Mouse (Mus musculus): Measurements from ENCODE around the gene Gm10563. TPM values are rescaled to one million over a fixed set of nuclear protein-coding genes. Genes with fewer than 3 reads are reported as not detected.

The Gm10563 gene
- polyA plus RNA-seq, 2 experiments = not detected

- no peak overlapping the region for H3K27ac ChIP-seq
- peaks cover 10 to 29% of the 10 kb centered on the region in 2 experiments; a peak in 3 of 4 replicates for H3K4me1 ChIP-seq (replicated peaks; ENCODE audit: control insufficient read depth in 2 of 2, insufficient read depth in 2 of 2, low read length in 1 of 2)
- WGBS (ENCODE audit: insufficient replicate concordance) = 77% methylated on average over 6 of the region's 6 CpGs
- no peaks in the 10 kb centered on the region for H3K9me3 ChIP-seq (ENCODE audit: control insufficient read depth, low read length)
- DNase-seq (ENCODE audit: low read depth in 3 of 3, low spot score in 3 of 3) = no peak
- no peak overlapping the region for H3K4me2 ChIP-seq (ENCODE audit: low read depth)
- no peak overlapping the region for H3K4me3 ChIP-seq (ENCODE audit: insufficient read depth in 1 of 2, low read depth in 2 of 2, low read length in 2 of 2)
- H3K36me3 ChIP-seq (replicated peaks; ENCODE audit: control insufficient read depth, insufficient read depth, low read depth) = no peaks in the 10 kb centered on the region
- no peaks in the 10 kb centered on the region for H3K27me3 ChIP-seq (ENCODE audit: control insufficient read depth, insufficient read depth, low read length)
- ATAC-seq (ENCODE audit: insufficient read depth) = no peak
- no peak overlapping the region for H3K9ac ChIP-seq (replicated peaks)
- TF ChIP-seq EP300 (IDR thresholded peaks at IDR 0.05; ENCODE audit: low read depth) (no peak), CTCF (IDR thresholded peaks at IDR 0.05; ENCODE audit: low read depth) (no peak)
Measured at GRCm38 (mm10) chr4:155569818-155570217, 75.4 kb downstream of the Gm10563 start.

DNA sequence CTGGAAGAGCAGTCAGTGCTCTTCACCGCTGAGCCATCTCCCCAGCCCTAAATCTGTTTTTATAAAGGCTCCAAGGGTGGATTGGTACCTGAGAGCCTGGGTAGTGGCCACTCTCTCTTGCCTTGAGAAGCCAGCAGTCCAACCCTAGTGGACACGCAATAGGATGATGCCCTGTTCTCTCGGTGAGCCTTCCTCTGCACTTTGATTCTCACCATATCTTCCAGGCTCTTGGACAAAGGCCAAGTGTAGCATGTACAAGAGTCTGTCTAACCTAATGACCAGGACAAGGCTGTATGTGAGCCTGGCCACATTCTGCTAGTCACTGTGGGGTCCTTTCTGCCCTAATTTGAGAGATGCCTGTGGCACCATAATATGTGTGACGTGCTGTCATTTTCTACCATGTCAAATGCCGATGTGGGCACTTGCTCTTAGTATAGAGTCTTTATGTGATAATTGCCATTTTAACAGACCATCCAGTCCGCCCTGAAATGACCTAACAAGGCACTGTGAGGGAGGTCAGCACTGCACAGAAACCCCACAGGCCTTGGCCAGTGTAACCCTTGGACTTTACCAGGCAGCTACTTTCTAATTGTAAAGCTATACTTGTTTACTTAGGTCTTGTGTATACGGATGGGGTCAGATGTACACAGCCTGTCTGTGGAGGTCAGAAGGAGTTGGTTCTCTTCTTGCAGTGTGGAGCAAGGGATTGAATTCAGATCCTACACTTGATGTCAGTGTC lies 76.4 kb downstream of the Gm10563 start:
- 69% methylated on average over 7 of the region's 7 CpGs for WGBS (ENCODE audit: insufficient replicate concordance)
- no peak for DNase-seq (ENCODE audit: low read depth in 3 of 3, low spot score in 3 of 3)
- no peaks in the 10 kb centered on the region for H3K36me3 ChIP-seq (replicated peaks; ENCODE audit: control insufficient read depth, insufficient read depth, low read depth)
- peaks cover 10 to 33% of the 10 kb centered on the region in 2 experiments; a peak in 3 of 4 replicates for H3K4me1 ChIP-seq (replicated peaks; ENCODE audit: control insufficient read depth in 2 of 2, insufficient read depth in 2 of 2, low read length in 1 of 2)
- peak overlapping the region; percentile 26 for H3K4me2 ChIP-seq (ENCODE audit: low read depth)
- H3K27me3 ChIP-seq (ENCODE audit: control insufficient read depth, insufficient read depth, low read length) = no peaks in the 10 kb centered on the region
- TF ChIP-seq EP300 (IDR thresholded peaks at IDR 0.05; ENCODE audit: low read depth) (no peak), CTCF (IDR thresholded peaks at IDR 0.05; ENCODE audit: low read depth) (no peak)
- H3K9ac ChIP-seq (replicated peaks) = no peak overlapping the region
- peak; percentile 35; the same call in 1 of the 2 replicates for ATAC-seq (ENCODE audit: insufficient read depth)
- no peak overlapping the region for H3K27ac ChIP-seq
- no peak overlapping the region for H3K4me3 ChIP-seq (ENCODE audit: insufficient read depth in 1 of 2, low read depth in 2 of 2, low read length in 2 of 2)
- H3K9me3 ChIP-seq (ENCODE audit: control insufficient read depth, low read length) = no peaks in the 10 kb centered on the region

DNA sequence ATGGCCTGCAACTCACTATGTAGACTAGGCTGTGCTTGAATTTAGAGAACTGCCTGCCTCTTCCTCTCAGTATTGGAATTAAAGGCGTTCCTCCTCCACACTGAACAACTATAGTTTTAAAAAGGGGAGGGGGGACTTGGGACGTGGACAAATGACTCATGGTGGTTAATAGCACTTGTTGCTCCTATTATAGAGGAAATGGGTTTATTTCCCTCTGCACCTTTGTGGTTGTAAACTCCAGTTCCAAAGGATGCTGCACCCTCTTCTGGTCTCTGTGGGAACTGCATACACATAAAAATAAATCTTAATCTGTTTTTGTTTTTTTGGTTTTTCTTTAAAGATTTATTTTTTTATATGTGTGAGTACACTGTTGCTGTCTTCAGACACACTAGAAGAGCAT lies 77.0 kb downstream of the Gm10563 start:
- Histone ChIP-seq H3K27me3 (ENCODE audit: control insufficient read depth, insufficient read depth, low read length) (no peaks in the 10 kb centered on the region), H3K9me3 (ENCODE audit: control insufficient read depth, low read length) (no peaks in the 10 kb centered on the region), H3K4me1 (replicated peaks; ENCODE audit: control insufficient read depth in 2 of 2, insufficient read depth in 2 of 2, low read length in 1 of 2) (peaks cover 10 to 32% of the 10 kb centered on the region in 2 experiments; a peak in 3 of 4 replicates), H3K9ac (replicated peaks) (no peak overlapping the region), H3K36me3 (replicated peaks; ENCODE audit: control insufficient read depth, insufficient read depth, low read depth) (no peaks in the 10 kb centered on the region), H3K27ac (no peak overlapping the region), H3K4me2 (ENCODE audit: low read depth) (no peak overlapping the region; the same call in 1 of the 2 replicates), H3K4me3 (ENCODE audit: insufficient read depth in 1 of 2, low read depth in 2 of 2, low read length in 2 of 2) (no peak overlapping the region)
- 11% methylated on average over 2 of the region's 2 CpGs for WGBS (ENCODE audit: insufficient replicate concordance)
- DNase-seq (ENCODE audit: low read depth in 3 of 3, low spot score in 3 of 3) (no peak), ATAC-seq (ENCODE audit: insufficient read depth) (no peak)
- TF ChIP-seq EP300 (IDR thresholded peaks at IDR 0.05; ENCODE audit: low read depth) (no peak), CTCF (IDR thresholded peaks at IDR 0.05; ENCODE audit: low read depth) (peak; percentile 74)

- no peak for ATAC-seq (ENCODE audit: insufficient read depth)
- Histone ChIP-seq H3K36me3 (replicated peaks; ENCODE audit: control insufficient read depth, insufficient read depth, low read depth) (no peaks in the 10 kb centered on the region), H3K27me3 (ENCODE audit: control insufficient read depth, insufficient read depth, low read length) (no peaks in the 10 kb centered on the region), H3K4me2 (ENCODE audit: low read depth) (peak overlapping the region; percentile 15; the same call in 1 of the 2 replicates), H3K4me1 (replicated peaks; ENCODE audit: control insufficient read depth in 2 of 2, insufficient read depth in 2 of 2, low read length in 1 of 2) (peaks cover 16 to 40% of the 10 kb centered on the region in 2 experiments), H3K27ac (no peak overlapping the region), H3K9me3 (ENCODE audit: control insufficient read depth, low read length) (no peaks in the 10 kb centered on the region), H3K4me3 (ENCODE audit: insufficient read depth in 1 of 2, low read depth in 2 of 2, low read length in 2 of 2) (no peak overlapping the region), H3K9ac (replicated peaks) (no peak overlapping the region)
- no peak for TF ChIP-seq CTCF (IDR thresholded peaks at IDR 0.05; ENCODE audit: low read depth)
- no peak for TF ChIP-seq EP300 (IDR thresholded peaks at IDR 0.05; ENCODE audit: low read depth)
- WGBS (ENCODE audit: insufficient replicate concordance) = 69% methylated on average over 8 of the region's 8 CpGs
- DNase-seq (ENCODE audit: low read depth in 3 of 3, low spot score in 3 of 3) = no peak
Measured at GRCm38 (mm10) chr4:155566555-155566954, 78.7 kb downstream of the Gm10563 start.

Other genes starting within 250 kb of the Gm10563 start
- 0.02 TPM in 1 of 2 replicates, not detected in the other for gene Gabrd, start 247.3 kb downstream of the Gm10563 start, polyA plus RNA-seq (2012; rRNA removed)
- gene Gabrd, start 247.3 kb downstream of the Gm10563 start, polyA plus RNA-seq (2014; fragmentation: Nextera tagmentation; extraction: Ambion mirVana) = not detected in 2 replicates
- gene Cfap74, start 236.2 kb downstream of the Gm10563 start, polyA plus RNA-seq (2012; rRNA removed) = 0.03 and 0.08 TPM in 2 replicates
- gene Cfap74, start 236.2 kb downstream of the Gm10563 start, polyA plus RNA-seq (2014; fragmentation: Nextera tagmentation; extraction: Ambion mirVana) = 0.08 TPM in 1 of 2 replicates, not detected in the other
- not detected in 2 replicates for gene Tmem52, start 176.3 kb downstream of the Gm10563 start, polyA plus RNA-seq (2012; rRNA removed)
- not detected in 2 replicates for gene Tmem52, start 176.3 kb downstream of the Gm10563 start, polyA plus RNA-seq (2014; fragmentation: Nextera tagmentation; extraction: Ambion mirVana)
- gene Gnb1, start 154.0 kb downstream of the Gm10563 start, polyA plus RNA-seq (2012; rRNA removed) = 92.8 and 127 TPM in 2 replicates
- gene Gnb1, start 154.0 kb downstream of the Gm10563 start, polyA plus RNA-seq (2014; fragmentation: Nextera tagmentation; extraction: Ambion mirVana) = 98.7 and 108 TPM in 2 replicates
- 32.0 and 32.2 TPM in 2 replicates for gene Nadk, start 83.0 kb downstream of the Gm10563 start, polyA plus RNA-seq (2012; rRNA removed)
- 40.2 and 48.4 TPM in 2 replicates for gene Nadk, start 83.0 kb downstream of the Gm10563 start, polyA plus RNA-seq (2014; fragmentation: Nextera tagmentation; extraction: Ambion mirVana)
- 4.1 and 4.2 TPM in 2 replicates for gene Slc35e2, start 44.0 kb downstream of the Gm10563 start, polyA plus RNA-seq (2012; rRNA removed)
- gene Slc35e2, start 44.0 kb downstream of the Gm10563 start, polyA plus RNA-seq (2014; fragmentation: Nextera tagmentation; extraction: Ambion mirVana) = 6.7 and 7.9 TPM in 2 replicates
- gene Cdk11b, start 20.6 kb downstream of the Gm10563 start, polyA plus RNA-seq (2012; rRNA removed) = 12.6 and 21.4 TPM in 2 replicates
- gene Cdk11b, start 20.6 kb downstream of the Gm10563 start, polyA plus RNA-seq (2014; fragmentation: Nextera tagmentation; extraction: Ambion mirVana) = 16.3 and 19.4 TPM in 2 replicates
- gene Mmp23, start 8.0 kb upstream of the Gm10563 start, polyA plus RNA-seq (2012; rRNA removed) = 3.4 and 5.4 TPM in 2 replicates
- gene Mmp23, start 8.0 kb upstream of the Gm10563 start, polyA plus RNA-seq (2014; fragmentation: Nextera tagmentation; extraction: Ambion mirVana) = 2.8 TPM in 2 replicates
- 4.8 and 4.9 TPM in 2 replicates for gene Mib2, start 23.8 kb upstream of the Gm10563 start, polyA plus RNA-seq (2012; rRNA removed)
- 1.8 and 1.9 TPM in 2 replicates for gene Mib2, start 23.8 kb upstream of the Gm10563 start, polyA plus RNA-seq (2014; fragmentation: Nextera tagmentation; extraction: Ambion mirVana)
- 0.58 and 0.87 TPM in 2 replicates for gene Fndc10, start 48.9 kb upstream of the Gm10563 start, polyA plus RNA-seq (2012; rRNA removed)
- 0.10 and 0.15 TPM in 2 replicates for gene Fndc10, start 48.9 kb upstream of the Gm10563 start, polyA plus RNA-seq (2014; fragmentation: Nextera tagmentation; extraction: Ambion mirVana)
- gene Ssu72, start 59.4 kb upstream of the Gm10563 start, polyA plus RNA-seq (2012; rRNA removed) = 38.6 and 39.5 TPM in 2 replicates
- 53.9 and 56.9 TPM in 2 replicates for gene Ssu72, start 59.4 kb upstream of the Gm10563 start, polyA plus RNA-seq (2014; fragmentation: Nextera tagmentation; extraction: Ambion mirVana)
- 0.06 and 0.17 TPM in 2 replicates for gene Tmem240, start 89.4 kb upstream of the Gm10563 start, polyA plus RNA-seq (2012; rRNA removed)
- 0.06 TPM in 1 of 2 replicates, not detected in the other for gene Tmem240, start 89.4 kb upstream of the Gm10563 start, polyA plus RNA-seq (2014; fragmentation: Nextera tagmentation; extraction: Ambion mirVana)
- 28.7 and 41.8 TPM in 2 replicates for gene Atad3a, start 115.7 kb upstream of the Gm10563 start, polyA plus RNA-seq (2012; rRNA removed)
- gene Atad3a, start 115.7 kb upstream of the Gm10563 start, polyA plus RNA-seq (2014; fragmentation: Nextera tagmentation; extraction: Ambion mirVana) = 31.2 and 38.7 TPM in 2 replicates
- gene Vwa1, start 129.3 kb upstream of the Gm10563 start, polyA plus RNA-seq (2012; rRNA removed) = 0.13 and 0.15 TPM in 2 replicates
- gene Vwa1, start 129.3 kb upstream of the Gm10563 start, polyA plus RNA-seq (2014; fragmentation: Nextera tagmentation; extraction: Ambion mirVana) = 0.14 and 0.19 TPM in 2 replicates
- gene Tmem88b, start 140.5 kb upstream of the Gm10563 start, polyA plus RNA-seq (2012; rRNA removed) = 0.28 and 0.32 TPM in 2 replicates
- gene Tmem88b, start 140.5 kb upstream of the Gm10563 start, polyA plus RNA-seq (2014; fragmentation: Nextera tagmentation; extraction: Ambion mirVana) = 0.04 and 0.11 TPM in 2 replicates
- 0.02 and 0.03 TPM in 2 replicates for gene Ankrd65, start 145.0 kb upstream of the Gm10563 start, polyA plus RNA-seq (2012; rRNA removed)
- gene Ankrd65, start 145.0 kb upstream of the Gm10563 start, polyA plus RNA-seq (2014; fragmentation: Nextera tagmentation; extraction: Ambion mirVana) = not detected in 2 replicates
- 41.6 and 62.8 TPM in 2 replicates for gene Mrpl20, start 157.5 kb upstream of the Gm10563 start, polyA plus RNA-seq (2012; rRNA removed)
- gene Mrpl20, start 157.5 kb upstream of the Gm10563 start, polyA plus RNA-seq (2014; fragmentation: Nextera tagmentation; extraction: Ambion mirVana) = 197 and 200 TPM in 2 replicates
- gene Ccnl2, start 167.1 kb upstream of the Gm10563 start, polyA plus RNA-seq (2012; rRNA removed) = 43.3 and 65.8 TPM in 2 replicates
- gene Ccnl2, start 167.1 kb upstream of the Gm10563 start, polyA plus RNA-seq (2014; fragmentation: Nextera tagmentation; extraction: Ambion mirVana) = 51.2 and 57.2 TPM in 2 replicates
- 67.4 and 77.0 TPM in 2 replicates for gene Aurkaip1, start 185.9 kb upstream of the Gm10563 start, polyA plus RNA-seq (2012; rRNA removed)
- gene Aurkaip1, start 185.9 kb upstream of the Gm10563 start, polyA plus RNA-seq (2014; fragmentation: Nextera tagmentation; extraction: Ambion mirVana) = 117 and 120 TPM in 2 replicates
- 5.4 and 6.2 TPM in 2 replicates for gene Mxra8, start 194.3 kb upstream of the Gm10563 start, polyA plus RNA-seq (2012; rRNA removed)
- 3.9 and 4.9 TPM in 2 replicates for gene Mxra8, start 194.3 kb upstream of the Gm10563 start, polyA plus RNA-seq (2014; fragmentation: Nextera tagmentation; extraction: Ambion mirVana)
- gene Dvl1, start 202.0 kb upstream of the Gm10563 start, polyA plus RNA-seq (2012; rRNA removed) = 20.9 and 24.5 TPM in 2 replicates
- 2.8 and 3.9 TPM in 2 replicates for gene Dvl1, start 202.0 kb upstream of the Gm10563 start, polyA plus RNA-seq (2014; fragmentation: Nextera tagmentation; extraction: Ambion mirVana)
- gene Tas1r3, start 218.0 kb upstream of the Gm10563 start, polyA plus RNA-seq (2012; rRNA removed) = 0.08 and 0.09 TPM in 2 replicates
- gene Tas1r3, start 218.0 kb upstream of the Gm10563 start, polyA plus RNA-seq (2014; fragmentation: Nextera tagmentation; extraction: Ambion mirVana) = 0.04 and 0.06 TPM in 2 replicates
- 5.6 and 6.6 TPM in 2 replicates for gene Cptp, start 224.0 kb upstream of the Gm10563 start, polyA plus RNA-seq (2012; rRNA removed)
- gene Cptp, start 224.0 kb upstream of the Gm10563 start, polyA plus RNA-seq (2014; fragmentation: Nextera tagmentation; extraction: Ambion mirVana) = 7.6 and 9.4 TPM in 2 replicates
- gene Ints11, start 224.1 kb upstream of the Gm10563 start, polyA plus RNA-seq (2012; rRNA removed) = 16.7 and 22.1 TPM in 2 replicates
- gene Ints11, start 224.1 kb upstream of the Gm10563 start, polyA plus RNA-seq (2014; fragmentation: Nextera tagmentation; extraction: Ambion mirVana) = 34.0 and 34.6 TPM in 2 replicates
- 16.8 and 19.4 TPM in 2 replicates for gene Pusl1, start 246.4 kb upstream of the Gm10563 start, polyA plus RNA-seq (2012; rRNA removed)
- 12.9 and 14.9 TPM in 2 replicates for gene Pusl1, start 246.4 kb upstream of the Gm10563 start, polyA plus RNA-seq (2014; fragmentation: Nextera tagmentation; extraction: Ambion mirVana)
- gene Acap3, start 246.4 kb upstream of the Gm10563 start, polyA plus RNA-seq (2012; rRNA removed) = 9.4 and 9.6 TPM in 2 replicates
- 4.7 and 5.5 TPM in 2 replicates for gene Acap3, start 246.4 kb upstream of the Gm10563 start, polyA plus RNA-seq (2014; fragmentation: Nextera tagmentation; extraction: Ambion mirVana)

Measured in liver, embryonic 14.5 days (tissue).